Mouse (Mus musculus) hindbrain, embryonic 15.5 days (tissue): ENCODE results near the gene Tspan5. TPM values are rescaled to one million over a fixed set of nuclear protein-coding genes. Genes with fewer than 3 reads are reported as not detected.

Source experiments
- ATAC-seq: fragments of 200-750 bp; cut with Nextera tagmentation; 2 replicates; pipeline ENCODE4 v1.8.0; 2017; ENCODE audit warnings: low read depth, moderate number of reproducible peaks, moderate TSS enrichment; ENCODE audit not compliant: low FRiP score
- H3K27ac ChIP-seq: fragments of 300-500 bp; sonication (generic); replicated peaks from 2 replicates; pipeline ENCODE4 v1.5.1; 2015; ENCODE audit warnings: mild to moderate bottlenecking, inconsistent platforms
- H3K27me3 ChIP-seq: fragments of 300-500 bp; sonication (generic); 2 replicates; pipeline ENCODE4 v1.6.1; 2015; ENCODE audit warnings: control low read depth, inconsistent platforms
- H3K36me3 ChIP-seq: fragments of 300-500 bp; sonication (generic); 2 replicates; pipeline ENCODE4 v1.6.1; 2015; ENCODE audit warnings: control low read depth, inconsistent platforms
- H3K4me1 ChIP-seq: fragments of 300-500 bp; sonication (generic); replicated peaks from 2 replicates; pipeline ENCODE4 v1.6.1; 2015; ENCODE audit warnings: control low read depth, inconsistent platforms
- H3K4me2 ChIP-seq: fragments of 300-500 bp; sonication (generic); 2 replicates; pipeline ENCODE4 v1.6.1; 2015; ENCODE audit warnings: moderate library complexity, mild to moderate bottlenecking, inconsistent platforms
- H3K4me3 ChIP-seq: fragments of 300-500 bp; sonication (generic); 2 replicates; pipeline ENCODE4 v1.5.1; 2015; ENCODE audit warnings: mild to moderate bottlenecking, inconsistent platforms
- H3K9ac ChIP-seq: fragments of 300-500 bp; sonication (generic); 2 replicates; pipeline ENCODE4 v1.6.1; 2015; ENCODE audit warnings: inconsistent platforms
- H3K9me3 ChIP-seq: fragments of 300-500 bp; sonication (generic); 2 replicates; pipeline ENCODE4 v1.6.1; 2016; ENCODE audit warnings: control low read depth, inconsistent platforms
- WGBS: fragments of 180-500 bp; shearing (Covaris S2); methylation state at CpG from one replicate; pipeline ENCODE4 v1.1.7; 2015; 5-methylcytosine and 5-hydroxymethylcytosine counted together
- polyA plus RNA-seq: library from polyadenylated mRNA; unstranded; fragments of >200 nt; fragmentation: Nextera tagmentation; extraction: Ambion mirVana; gene quantifications from 2 replicates; pipeline ENCODE4 v1.2.1, GENCODE M21; 2015

The Tspan5 gene
- polyA plus RNA-seq, 1 experiment from 2014 or later: 104 TPM

- 0 out of 2 replicates have a peak, but pooled peaks have one; percentile 35 for ATAC-seq
- Histone ChIP-seq H3K27me3 (no peaks in the 10 kb centered on the region), H3K4me2 (no peak overlapping the region), H3K27ac (peak overlapping the region; percentile 44; the same call in 1 of the 2 replicates), H3K4me1 (peaks cover 4% of the 10 kb centered on the region; the same call in 1 of the 2 replicates), H3K9me3 (no peaks in the 10 kb centered on the region), H3K36me3 (no peaks in the 10 kb centered on the region; the same call in 1 of the 2 replicates), H3K4me3 (no peak overlapping the region), H3K9ac (no peak overlapping the region)
- WGBS: 29% methylated on average over 7 of the region's 7 CpGs
Observed at GRCm38 (mm10) chr3:138905678-138906077, 163.7 kb downstream of the Tspan5 start.

- Histone ChIP-seq H3K9ac (no peak overlapping the region), H3K4me1 (peaks cover 4% of the 10 kb centered on the region; the same call in 1 of the 2 replicates), H3K9me3 (no peaks in the 10 kb centered on the region), H3K27me3 (no peaks in the 10 kb centered on the region), H3K4me2 (no peak overlapping the region), H3K36me3 (no peaks in the 10 kb centered on the region; the same call in 1 of the 2 replicates), H3K27ac (peak overlapping the region; percentile 44; the same call in 1 of the 2 replicates), H3K4me3 (no peak overlapping the region)
- 33% methylated on average over 17 of the region's 17 CpGs for WGBS
- ATAC-seq: peak; percentile 64
Observed at GRCm38 (mm10) chr3:138906112-138906880, 164.3 kb downstream of the Tspan5 start.

GRCm38 (mm10) chr3:138909313-138909712 lies 167.3 kb downstream of the Tspan5 start:
- Histone ChIP-seq H3K9me3 (no peaks in the 10 kb centered on the region), H3K4me1 (peaks cover 4% of the 10 kb centered on the region; the same call in 1 of the 2 replicates), H3K4me3 (no peak overlapping the region), H3K36me3 (no peaks in the 10 kb centered on the region), H3K9ac (no peak overlapping the region), H3K27me3 (no peaks in the 10 kb centered on the region), H3K4me2 (no peak overlapping the region), H3K27ac (no peak overlapping the region)
- 86% methylated on average over 2 of the region's 2 CpGs for WGBS
- no peak for ATAC-seq

GRCm38 (mm10) chr3:138912504-138912903 lies 170.5 kb downstream of the Tspan5 start:
- Histone ChIP-seq H3K4me3 (no peak overlapping the region), H3K4me1 (no peaks in the 10 kb centered on the region), H3K9me3 (no peaks in the 10 kb centered on the region), H3K9ac (no peak overlapping the region), H3K27me3 (no peaks in the 10 kb centered on the region), H3K4me2 (no peak overlapping the region), H3K27ac (no peak overlapping the region), H3K36me3 (no peaks in the 10 kb centered on the region)
- no peak for ATAC-seq
- WGBS: 88% methylated on average over 8 of the region's 8 CpGs

- no peaks in the 10 kb centered on the region for H3K27me3 ChIP-seq
- WGBS: 62% methylated on average over 8 of the region's 8 CpGs
- H3K4me1 ChIP-seq: no peaks in the 10 kb centered on the region
- no peak overlapping the region for H3K4me3 ChIP-seq
- H3K4me2 ChIP-seq: no peak overlapping the region
- H3K36me3 ChIP-seq: no peaks in the 10 kb centered on the region
- H3K27ac ChIP-seq: no peak overlapping the region
- no peaks in the 10 kb centered on the region for H3K9me3 ChIP-seq
- H3K9ac ChIP-seq: no peak overlapping the region
- no peak for ATAC-seq
Observed at GRCm38 (mm10) chr3:138914626-138915288, 172.8 kb downstream of the Tspan5 start.

GRCm38 (mm10) chr3:138916591-138916990 lies 174.6 kb downstream of the Tspan5 start:
- Histone ChIP-seq H3K4me1 (no peaks in the 10 kb centered on the region), H3K27me3 (no peaks in the 10 kb centered on the region), H3K4me2 (no peak overlapping the region), H3K9me3 (no peaks in the 10 kb centered on the region), H3K9ac (no peak overlapping the region), H3K4me3 (no peak overlapping the region), H3K36me3 (no peaks in the 10 kb centered on the region), H3K27ac (no peak overlapping the region)
- ATAC-seq: no peak
- 90% methylated on average over 4 of the region's 4 CpGs for WGBS

- Histone ChIP-seq H3K36me3 (no peaks in the 10 kb centered on the region), H3K9ac (no peak overlapping the region), H3K4me2 (no peak overlapping the region), H3K27me3 (no peaks in the 10 kb centered on the region), H3K4me3 (no peak overlapping the region), H3K9me3 (no peaks in the 10 kb centered on the region), H3K27ac (no peak overlapping the region), H3K4me1 (no peaks in the 10 kb centered on the region)
- no peak for ATAC-seq
- 83% methylated on average over 4 of the region's 4 CpGs for WGBS
Observed at GRCm38 (mm10) chr3:138917016-138917415, 175.0 kb downstream of the Tspan5 start.

- 98% methylated on average over 4 of the region's 4 CpGs for WGBS
- ATAC-seq: no peak
Observed at GRCm38 (mm10) chr3:138918241-138918640, 176.2 kb downstream of the Tspan5 start.

GRCm38 (mm10) chr3:138926161-138926560 lies 184.2 kb downstream of the Tspan5 start:
- Histone ChIP-seq H3K4me3 (no peak overlapping the region), H3K27me3 (no peaks in the 10 kb centered on the region), H3K9me3 (no peaks in the 10 kb centered on the region; the same call in 1 of the 2 replicates), H3K27ac (no peak overlapping the region), H3K4me2 (no peak overlapping the region), H3K36me3 (peaks cover 22% of the 10 kb centered on the region), H3K4me1 (no peaks in the 10 kb centered on the region), H3K9ac (no peak overlapping the region)
- ATAC-seq: no peak
- 71% methylated on average over 8 of the region's 8 CpGs for WGBS

More at GRCm38 (mm10) chr3:138918241-138918640, 176.2 kb downstream of the Tspan5 start:
- Histone ChIP-seq H3K27me3 (no peaks in the 10 kb centered on the region), H3K4me3 (no peak overlapping the region), H3K4me1 (no peaks in the 10 kb centered on the region), H3K27ac (no peak overlapping the region), H3K4me2 (no peak overlapping the region), H3K9ac (no peak overlapping the region), H3K36me3 (no peaks in the 10 kb centered on the region), H3K9me3 (no peaks in the 10 kb centered on the region)

GRCm38 (mm10) chr3:138927437-138927836 lies 185.4 kb downstream of the Tspan5 start:
- ATAC-seq: no peak
- 95% methylated on average over 4 of the region's 4 CpGs for WGBS

GRCm38 (mm10) chr3:138936780-138937179 lies 194.8 kb downstream of the Tspan5 start:
- ATAC-seq: no peak
- no peak overlapping the region for H3K4me3 ChIP-seq
- H3K4me2 ChIP-seq: no peak overlapping the region
- H3K9me3 ChIP-seq: peaks cover 4% of the 10 kb centered on the region; the same call in 1 of the 2 replicates
- WGBS: 94% methylated on average over 8 of the region's 8 CpGs
- H3K36me3 ChIP-seq: peaks cover 30% of the 10 kb centered on the region
- H3K27me3 ChIP-seq: no peaks in the 10 kb centered on the region
- H3K4me1 ChIP-seq: no peaks in the 10 kb centered on the region
- H3K27ac ChIP-seq: no peak overlapping the region
- no peak overlapping the region for H3K9ac ChIP-seq

More at GRCm38 (mm10) chr3:138927437-138927836, 185.4 kb downstream of the Tspan5 start:
- Histone ChIP-seq H3K9ac (no peak overlapping the region), H3K4me2 (no peak overlapping the region), H3K36me3 (peaks cover 22% of the 10 kb centered on the region), H3K4me3 (no peak overlapping the region), H3K9me3 (no peaks in the 10 kb centered on the region; the same call in 1 of the 2 replicates), H3K27ac (no peak overlapping the region), H3K27me3 (no peaks in the 10 kb centered on the region), H3K4me1 (no peaks in the 10 kb centered on the region)

GRCm38 (mm10) chr3:138937241-138937640 lies 195.2 kb downstream of the Tspan5 start:
- H3K4me3 ChIP-seq: no peak overlapping the region
- H3K27ac ChIP-seq: no peak overlapping the region
- H3K9me3 ChIP-seq: peaks cover 4% of the 10 kb centered on the region; the same call in 1 of the 2 replicates
- H3K9ac ChIP-seq: no peak overlapping the region
- ATAC-seq: no peak
- 97% methylated on average over 10 of the region's 10 CpGs for WGBS
- H3K27me3 ChIP-seq: no peaks in the 10 kb centered on the region
- H3K36me3 ChIP-seq: peaks cover 30% of the 10 kb centered on the region
- no peaks in the 10 kb centered on the region for H3K4me1 ChIP-seq
- no peak overlapping the region for H3K4me2 ChIP-seq
